ENCODE assay signal across 21 mouse cellular contexts in genomic region chr17:5957097-5957496, GRCm38 (mm10). TPM values are rescaled to one million over a fixed set of nuclear protein-coding genes. Genes with fewer than 3 reads are reported as not detected.
DNase-seq lines count a peak whose midpoint lies in the region; ATAC-seq lines count a peak whose summit lies in the region.
"Had no signal": no experiment of that assay in that cellular context is flagged by ENCODE, and none has a peak within 500 bp of the region (broad histone marks: within the 10 kb centered on the region; RNA-seq: fewer than 3 reads in every experiment).

No protein-coding gene starts in this region.

- no peak overlapping the region for H3K4me2 ChIP-seq in liver, embryonic 16.5 days (ENCODE audit: low read depth, low read length)
- no peak overlapping the region for H3K4me2 ChIP-seq in stomach, embryonic 14.5 days (replicated peaks; ENCODE audit: low read depth, low read length)
- no peak overlapping the region for H3K4me2 ChIP-seq in midbrain, embryonic 14.5 days (ENCODE audit: low read length)
- H3K4me2 ChIP-seq: embryonic facial prominence, embryonic 15.5 days; hindbrain, embryonic 15.5 days; limb, embryonic 15.5 days had no signal

- no peak overlapping the region for H3K27ac ChIP-seq in liver, embryonic 16.5 days (ENCODE audit: low read length)
- H3K27ac ChIP-seq in stomach, embryonic 14.5 days (ENCODE audit: low read length), result peak overlapping the region; percentile 56; the same call in 1 of the 2 replicates
- no peak overlapping the region for H3K27ac ChIP-seq in midbrain, embryonic 14.5 days (replicated peaks; ENCODE audit: low read depth, low read length)
- H3K27ac ChIP-seq: embryonic facial prominence, embryonic 15.5 days; hindbrain, embryonic 15.5 days; limb, embryonic 15.5 days had no signal

- ATAC-seq in liver, embryonic 16.5 days (ENCODE audit: low read depth), result peak; percentile 72
- ATAC-seq in stomach, embryonic 14.5 days (ENCODE audit: insufficient number of reproducible peaks, insufficient read depth, low FRiP score, low read depth), result no peak
- ATAC-seq in midbrain, embryonic 14.5 days (ENCODE audit: low FRiP score, low TSS enrichment), result no peak
- ATAC-seq: activated CD4-positive, CD25-positive, alpha-beta regulatory T cell, adult 4 months; intestine, postnatal 0 days had no signal

- H3K4me1 ChIP-seq in liver, embryonic 16.5 days (ENCODE audit: control insufficient read depth, low read depth, low read length), result no peaks in the 10 kb centered on the region; the same call in 1 of the 2 replicates
- peaks cover 21% of the 10 kb centered on the region for H3K4me1 ChIP-seq in stomach, embryonic 14.5 days (ENCODE audit: control insufficient read depth, insufficient read depth, low read length)
- H3K4me1 ChIP-seq in midbrain, embryonic 14.5 days (ENCODE audit: control insufficient read depth, insufficient read depth, low read length), result no peaks in the 10 kb centered on the region
- H3K4me1 ChIP-seq: hindbrain, embryonic 15.5 days had no signal

- no peaks in the 10 kb centered on the region for H3K36me3 ChIP-seq in liver, embryonic 16.5 days (ENCODE audit: control insufficient read depth, insufficient read depth)
- H3K36me3 ChIP-seq in stomach, embryonic 14.5 days (ENCODE audit: control insufficient read depth, insufficient read depth, low read length), result no peaks in the 10 kb centered on the region
- no peaks in the 10 kb centered on the region for H3K36me3 ChIP-seq in midbrain, embryonic 14.5 days (ENCODE audit: control insufficient read depth, insufficient read depth, low read length)
- H3K36me3 ChIP-seq: embryonic facial prominence, embryonic 15.5 days; hindbrain, embryonic 15.5 days; limb, embryonic 15.5 days; midbrain, embryonic 10.5 days had no signal

- 42% methylated on average over 3 of the region's 3 CpGs for WGBS in liver, embryonic 16.5 days (ENCODE audit: insufficient replicate concordance)
- 41% methylated on average over 3 of the region's 3 CpGs for WGBS in stomach, embryonic 14.5 days
- WGBS in midbrain, embryonic 14.5 days, result 64% methylated on average over 3 of the region's 3 CpGs

- no peaks in the 10 kb centered on the region for H3K27me3 ChIP-seq in liver, embryonic 16.5 days (ENCODE audit: control insufficient read depth, insufficient read depth, low read depth, low read length)
- no peaks in the 10 kb centered on the region for H3K27me3 ChIP-seq in stomach, embryonic 14.5 days (ENCODE audit: control insufficient read depth, insufficient read depth, low read length)
- H3K27me3 ChIP-seq in midbrain, embryonic 14.5 days (ENCODE audit: control insufficient read depth, insufficient read depth, low read length), result no peaks in the 10 kb centered on the region
- H3K27me3 ChIP-seq: embryonic facial prominence, embryonic 15.5 days; hindbrain, embryonic 15.5 days; limb, embryonic 15.5 days had no signal

- no peaks in the 10 kb centered on the region for H3K9me3 ChIP-seq in liver, embryonic 16.5 days (replicated peaks; ENCODE audit: control insufficient read depth, low read length)
- H3K9me3 ChIP-seq in stomach, embryonic 14.5 days (ENCODE audit: control insufficient read depth, low read depth, low read length), result no peaks in the 10 kb centered on the region
- no peaks in the 10 kb centered on the region for H3K9me3 ChIP-seq in midbrain, embryonic 14.5 days (ENCODE audit: control insufficient read depth, low read length)
- H3K9me3 ChIP-seq: embryonic facial prominence, embryonic 15.5 days; hindbrain, embryonic 15.5 days; limb, embryonic 15.5 days; midbrain, embryonic 10.5 days had no signal

- no peak overlapping the region for H3K4me3 ChIP-seq in liver, embryonic 16.5 days (ENCODE audit: low read depth, low read length)
- no peak overlapping the region for H3K4me3 ChIP-seq in stomach, embryonic 14.5 days (ENCODE audit: low read depth, low read length)
- no peak overlapping the region for H3K4me3 ChIP-seq in midbrain, embryonic 14.5 days (replicated peaks; ENCODE audit: low read depth, low read length)
- H3K4me3 ChIP-seq: embryonic facial prominence, embryonic 15.5 days; hindbrain, embryonic 15.5 days; limb, embryonic 15.5 days; midbrain, embryonic 10.5 days had no signal

- no peak overlapping the region for H3K9ac ChIP-seq in liver, embryonic 16.5 days (ENCODE audit: low read depth, low read length)
- no peak overlapping the region for H3K9ac ChIP-seq in stomach, embryonic 14.5 days (replicated peaks; ENCODE audit: low read depth, low read length)
- H3K9ac ChIP-seq in midbrain, embryonic 14.5 days (replicated peaks; ENCODE audit: low read length), result no peak overlapping the region
- H3K9ac ChIP-seq: embryonic facial prominence, embryonic 15.5 days; hindbrain, embryonic 15.5 days; limb, embryonic 15.5 days had no signal

- peak; percentile 77 for DNase-seq in adrenal gland, adult 2 months
- no peak for DNase-seq in adrenal gland, postnatal 25 days
- no peak for DNase-seq in liver
- DNase-seq in adipocyte (ENCODE audit: low spot score), result peak; percentile 80
- no peak for DNase-seq in midbrain, embryonic 14.5 days
- no peak for DNase-seq in kidney, postnatal 10 days
- DNase-seq: cerebellum, adult 9-11 months; gastrocnemius, postnatal 10 days; heart, postnatal 36 days; kidney, postnatal 14 days; lung, postnatal 10 days; right cerebral cortex, postnatal 14 days; thymus, postnatal 4 days had no signal

RNA-seq across cellular contexts. Expression of gene Synj2, which starts 16.0 kb away (rescaled TPM):
- 10 to 100 TPM in 1 of 2 experiments, 1 to 10 TPM in 1; 9.7 to 18.3 TPM for total RNA-seq in adrenal gland, adult 2 months (2021)
- polyA plus RNA-seq in adrenal gland, adult 2 months (2012; rRNA removed), result 3.6 and 4.6 TPM in 2 replicates
- total RNA-seq in adrenal gland, postnatal 25 days (2021), result 11.4 and 11.9 TPM in 2 replicates
- polyA plus RNA-seq in liver, embryonic 16.5 days (2015; fragmentation: Nextera tagmentation; extraction: Ambion mirVana), result 2.5 and 3.0 TPM in 2 replicates
- 7.5 and 10.3 TPM in 2 replicates for polyA plus RNA-seq in stomach, embryonic 14.5 days (2014; fragmentation: Nextera tagmentation; extraction: Ambion mirVana)
- 0.57 and 1.2 TPM in 2 replicates for polyA plus RNA-seq in midbrain, embryonic 14.5 days (2014; fragmentation: Nextera tagmentation; extraction: Ambion mirVana)

Comparison
In these comparisons a context has a peak if more than half of its experiments do, and no peak if none do; other contexts are left out.
1. DNase-seq: peak in adrenal gland, adult 2 months (single experiment) and adipocyte (single experiment); none in adrenal gland, postnatal 25 days (single experiment), liver (single experiment), midbrain, embryonic 14.5 days (single experiment) and kidney, postnatal 10 days (single experiment).